Mouse (Mus musculus) heart, postnatal 25 days (tissue): ENCODE results near the gene Wnk1. TPM values are rescaled to one million over a fixed set of nuclear protein-coding genes. Genes with fewer than 3 reads are reported as not detected.
"Not testable (repeated sequence)": the region's sequence is repeated elsewhere in the genome, so short reads cannot be mapped to it uniquely, and the experiment has no call there.

ENCODE experiments used
- DNase-seq: peaks from one replicate; pipeline ENCODE4 v3.0.0; 2022; ENCODE audit warnings: low spot score
- intact Hi-C: fragments of 180-260 bp; cut with DNase I; formaldehyde crosslinking; loops from one replicate; pipeline ENCODE4 v1.15.1; 2025
- total RNA-seq, 2 experiments: library from RNA; stranded (reverse); gene quantifications; 2 replicates each; pipeline ENCODE4 v1.2.3; 2021

The Wnk1 gene
- total RNA-seq, result 100 to 1,000 TPM; 296 to 335 TPM

- intact Hi-C loops, result loop anchor here (1.0 to 5.0 kb wide), 3 partner anchors 36 to 155 kb away; no protein-coding TSS in a partner anchor
- peak; percentile 97 for DNase-seq
These were observed at the start of gene Wnk1 for GRCm38 (mm10) chr6:120038366-120039255. Wnk1 (minus strand) TSS chr6:120038672.

GRCm38 (mm10) chr6:120087041-120087440 lies 48.6 kb upstream of the Wnk1 start:
- intact Hi-C loops, DNase-seq: not testable (repeated sequence)

DNA sequence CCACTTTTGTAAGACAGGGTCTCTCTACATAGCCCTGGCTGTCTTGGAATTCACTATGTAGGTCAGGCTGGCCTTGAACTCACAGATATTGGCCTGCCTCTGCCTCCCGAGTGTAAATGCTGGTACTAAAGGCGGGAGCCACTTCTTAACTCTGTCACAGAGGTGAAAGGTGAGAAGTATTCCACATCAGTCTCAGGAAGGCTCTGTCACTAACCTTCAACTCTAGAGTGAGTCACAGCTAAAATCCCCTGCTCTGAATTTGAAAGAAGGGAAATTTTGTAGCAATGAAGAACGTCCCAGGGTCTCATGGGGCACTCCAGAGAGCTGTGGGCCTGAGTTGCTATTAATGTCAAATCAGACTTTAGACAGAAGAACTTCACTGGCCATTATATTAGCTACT lies 47.4 kb upstream of the Wnk1 start:
- DNase-seq, result no peak
- intact Hi-C loops, result no loop called here

DNA sequence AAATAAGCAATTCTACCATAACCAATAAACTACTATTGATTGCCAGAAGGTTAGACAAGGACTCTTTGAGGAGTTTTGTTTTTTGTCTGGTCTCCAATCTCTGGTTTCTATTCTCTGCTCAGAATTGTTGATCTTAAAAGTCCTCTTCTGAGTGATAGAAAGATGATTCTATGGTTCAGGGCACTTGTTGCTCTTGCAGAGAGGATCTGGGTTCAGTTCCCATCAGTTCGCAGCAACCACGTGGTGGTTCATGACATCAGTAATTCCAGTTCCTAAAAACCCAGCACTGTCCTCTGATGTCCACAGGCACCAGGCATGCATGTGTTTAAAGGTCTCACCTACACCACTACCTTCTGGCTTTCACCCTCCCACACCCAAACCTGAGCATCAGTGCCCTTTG lies 46.5 kb upstream of the Wnk1 start:
- DNase-seq, result no peak
- intact Hi-C loops, result no loop called here

DNA sequence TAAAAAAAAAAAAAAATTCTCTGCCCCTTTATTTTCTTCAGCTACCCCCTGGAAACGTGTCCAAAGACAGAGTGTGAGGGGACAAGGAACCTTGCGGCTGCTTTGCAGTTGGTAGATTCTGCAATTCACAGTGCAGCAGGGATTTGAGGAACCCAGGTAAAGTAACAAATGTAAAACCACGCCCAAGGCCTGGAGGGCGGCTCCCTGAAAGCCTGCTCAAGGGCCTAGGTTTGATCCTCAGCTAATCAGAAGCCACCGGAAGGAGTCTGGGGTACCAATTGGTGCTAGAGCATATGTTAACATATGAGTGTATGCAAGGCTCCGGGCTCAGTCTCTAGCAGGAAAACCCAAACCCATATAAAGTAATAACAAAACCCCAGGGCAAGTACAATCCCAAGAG lies 45.0 kb upstream of the Wnk1 start:
- intact Hi-C loops, result no loop called here
- no peak for DNase-seq

DNA sequence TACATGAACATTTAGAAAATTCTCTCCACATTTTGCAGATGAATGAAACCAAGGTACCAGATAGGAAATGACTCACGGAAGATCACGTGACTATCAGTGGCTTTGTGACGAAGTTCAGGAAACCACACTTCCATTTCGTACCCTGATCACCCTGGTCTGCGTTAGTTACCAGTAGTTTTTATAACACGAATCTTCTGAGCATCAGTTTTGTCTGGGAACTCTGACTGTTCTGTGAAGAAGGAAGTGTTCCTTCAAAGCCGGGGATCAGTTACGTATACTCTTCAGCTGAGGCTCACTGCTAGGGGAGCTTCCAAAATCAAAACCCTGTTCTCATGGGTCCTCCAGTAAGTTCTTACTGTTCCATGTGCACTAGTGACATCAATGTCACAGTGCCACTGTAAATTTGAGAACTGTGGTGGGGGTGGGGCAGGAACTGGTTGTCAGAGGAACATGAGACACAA lies 44.5 kb upstream of the Wnk1 start:
- intact Hi-C loops, result no loop called here
- no peak for DNase-seq

GRCm38 (mm10) chr6:120082251-120082950 lies 43.9 kb upstream of the Wnk1 start:
- no peak for DNase-seq
- intact Hi-C loops, result no loop called here

GRCm38 (mm10) chr6:120081516-120081915 lies 43.0 kb upstream of the Wnk1 start:
- intact Hi-C loops, result no loop called here

GRCm38 (mm10) chr6:120079547-120079946 lies 41.1 kb upstream of the Wnk1 start:
- intact Hi-C loops, result no loop called here
- DNase-seq, result no peak

More at GRCm38 (mm10) chr6:120081516-120081915, 43.0 kb upstream of the Wnk1 start:
- DNase-seq, result no peak

GRCm38 (mm10) chr6:120076619-120077450 lies 38.4 kb upstream of the Wnk1 start:
- DNase-seq, result no peak
- intact Hi-C loops, result no loop called here

- intact Hi-C loops, result no loop called here
- no peak for DNase-seq
These were observed 34.2 kb upstream of the Wnk1 start for GRCm38 (mm10) chr6:120072630-120073029.

DNA sequence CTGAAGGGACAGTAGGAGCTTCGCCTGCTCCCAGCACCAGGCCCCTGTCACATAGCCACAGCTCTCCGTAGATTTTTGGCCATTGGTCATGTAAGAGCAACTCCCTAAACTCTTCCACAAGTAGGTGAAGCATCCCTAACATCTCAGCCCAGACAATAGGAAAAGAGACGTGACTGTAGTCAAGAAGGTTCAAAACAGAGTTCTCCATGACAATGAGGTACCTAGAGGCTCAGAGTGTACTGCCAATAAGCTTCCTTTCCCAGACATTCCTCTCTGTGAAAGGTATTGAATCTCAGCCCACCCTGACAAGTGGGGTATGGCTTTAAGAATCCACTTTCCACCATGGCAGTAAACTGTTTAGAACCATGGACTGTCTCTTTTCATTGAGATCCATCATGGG lies 31.1 kb upstream of the Wnk1 start:
- no peak for DNase-seq
- intact Hi-C loops, result no loop called here

- no peak for DNase-seq
- intact Hi-C loops, result no loop called here
These were observed 27.2 kb upstream of the Wnk1 start for GRCm38 (mm10) chr6:120065552-120066177.

DNA sequence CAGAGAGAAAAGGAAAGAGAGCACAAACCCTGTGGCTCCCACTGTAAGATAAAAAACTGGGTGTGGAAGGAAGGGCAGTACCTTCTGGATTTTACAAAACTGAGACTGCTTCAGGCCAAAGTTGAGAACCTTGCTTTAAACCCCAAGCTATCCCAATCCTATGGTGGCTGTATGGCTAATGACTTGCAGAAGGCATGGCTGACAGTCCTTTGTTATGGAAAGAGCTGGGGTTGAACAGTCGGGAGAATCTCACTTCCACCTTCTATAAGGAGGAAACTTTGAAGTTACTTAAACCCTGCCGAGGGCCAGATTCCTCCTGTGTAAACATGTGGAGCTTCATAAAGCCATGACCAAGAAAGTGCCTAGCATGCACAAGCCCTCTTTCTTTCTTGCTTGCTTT lies 26.2 kb upstream of the Wnk1 start:
- intact Hi-C loops, result no loop called here
- no peak for DNase-seq

DNA sequence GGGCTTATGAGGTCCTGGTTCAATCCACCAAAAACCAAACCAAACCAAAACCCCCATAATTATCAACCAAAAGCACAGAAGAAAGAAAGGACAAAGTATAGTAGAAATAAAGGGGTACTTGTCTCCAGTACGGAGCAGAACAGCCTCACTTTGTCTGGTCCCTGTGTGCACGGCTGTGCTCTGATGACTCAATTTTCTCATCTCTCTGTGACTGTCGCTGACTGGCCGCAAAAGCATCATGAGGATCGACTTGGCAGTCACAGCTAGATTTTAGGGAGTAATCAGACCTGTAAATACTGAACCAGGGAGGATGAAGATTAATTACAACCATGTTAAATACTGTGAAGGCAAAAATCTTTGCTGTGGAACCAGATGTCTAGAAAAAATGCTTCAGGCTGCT lies 24.5 kb upstream of the Wnk1 start:
- DNase-seq, result no peak
- intact Hi-C loops, result no loop called here

- intact Hi-C loops, result no loop called here
- DNase-seq, result no peak
These were observed 17.4 kb upstream of the Wnk1 start for GRCm38 (mm10) chr6:120055666-120056540.

DNA sequence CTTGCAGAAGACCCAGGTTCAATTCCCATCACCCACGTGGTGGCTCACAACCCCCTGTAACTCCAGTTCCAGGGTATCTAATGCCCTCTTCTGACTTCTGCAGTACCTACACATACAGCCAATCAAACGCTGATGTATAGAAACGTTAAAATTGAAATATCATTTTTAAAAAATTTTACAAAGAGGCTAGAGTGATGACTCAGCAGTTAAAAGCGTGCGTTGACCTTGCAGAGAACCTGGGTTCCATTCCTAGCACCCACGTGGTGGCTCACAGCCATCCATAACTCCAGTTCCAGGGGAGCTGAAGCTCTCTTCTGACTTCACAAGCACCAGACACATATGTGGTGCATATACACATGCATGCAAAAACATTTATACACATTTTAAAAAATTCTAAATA lies 15.9 kb upstream of the Wnk1 start:
- intact Hi-C loops, result no loop called here
- DNase-seq, result no peak

- intact Hi-C loops, result no loop called here
- no peak for DNase-seq
These were observed 9.3 kb upstream of the Wnk1 start for GRCm38 (mm10) chr6:120047705-120048292.
